Mouse (Mus musculus) heart, postnatal 10 days (tissue): ENCODE results near the gene Pla2g15. TPM values are rescaled to one million over a fixed set of nuclear protein-coding genes. Genes with fewer than 3 reads are reported as not detected.
"Not testable (repeated sequence)": the region's sequence is repeated elsewhere in the genome, so short reads cannot be mapped to it uniquely, and the experiment has no call there.

Source experiments
- DNase-seq, 2 experiments: peaks; one replicate each; pipeline ENCODE4 v3.0.0; 2021
- intact Hi-C: fragments of 180-260 bp; cut with DNase I; formaldehyde crosslinking; loops from one replicate; pipeline ENCODE4 v1.15.1; 2025
- total RNA-seq, 2 experiments: library from RNA; stranded (reverse); gene quantifications; 2 replicates each; pipeline ENCODE4 v1.2.3; 2021

The Pla2g15 gene
- total RNA-seq, 2 experiments from 2014 or later, result 6.9 to 8.0 TPM

DNA sequence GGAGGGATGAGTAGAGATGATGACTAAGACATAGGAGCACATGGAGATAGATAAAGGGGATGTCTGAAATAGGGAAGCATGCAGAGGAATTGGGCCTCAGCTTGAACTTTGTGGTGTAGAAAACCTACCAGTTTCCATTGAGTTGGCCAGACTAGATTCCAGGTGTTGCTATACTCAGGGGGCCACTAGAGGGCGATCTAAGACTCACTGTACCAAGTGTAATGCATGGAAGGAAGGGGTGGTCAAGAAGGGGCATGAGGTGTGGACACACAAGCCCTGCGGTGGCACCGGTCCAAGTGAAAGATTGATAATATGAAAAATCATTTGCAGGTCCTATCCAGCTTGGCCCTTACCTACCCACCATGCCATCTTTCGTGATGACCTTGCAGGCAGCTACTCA is 15.3 kb downstream of the Pla2g15 start:
- DNase-seq, result peak; percentile 71 to 83
- intact Hi-C loops, result loop anchor here (2.0 kb wide), 1 partner anchor 25 kb away; no protein-coding TSS in a partner anchor

DNA sequence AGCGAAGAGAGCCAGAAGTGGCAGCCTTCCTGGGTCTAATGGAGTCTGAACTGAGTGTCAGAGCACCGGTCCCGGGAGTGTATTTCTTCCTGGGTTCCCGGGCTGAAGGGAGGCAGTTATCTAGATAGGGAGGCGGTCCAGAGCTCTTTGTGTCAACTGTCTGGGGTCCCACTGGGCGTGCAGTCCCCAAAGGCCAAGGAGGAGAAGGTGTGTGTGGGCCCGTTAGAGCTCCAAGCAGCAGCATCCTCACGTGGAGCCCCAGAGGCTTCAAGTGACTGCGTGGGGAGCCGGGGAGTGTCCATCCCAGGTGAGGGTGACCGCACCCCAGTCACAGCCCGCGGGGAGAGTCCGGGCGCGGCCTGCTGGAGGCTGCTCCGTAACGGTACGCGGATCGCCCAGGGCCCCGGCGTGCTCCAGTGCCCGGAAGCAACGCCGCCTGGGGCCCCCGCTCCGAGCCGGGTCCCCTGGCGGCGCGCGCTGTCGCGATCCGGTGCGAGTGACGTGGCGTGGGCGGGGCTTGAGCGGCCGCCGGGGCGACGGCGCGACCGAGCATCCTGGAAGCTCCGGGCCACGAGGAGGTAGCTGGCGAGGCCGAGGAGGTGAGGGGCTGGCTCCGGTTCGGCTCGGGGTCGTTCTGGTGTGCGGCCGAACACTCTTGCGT is 18.3 kb downstream of the Pla2g15 start, which contains the start of gene Slc7a6:
TSS of gene Slc7a6 (plus strand) at position 502 of the 661 bp plus-strand sequence.
- peak; percentile 88 to 89 for DNase-seq
- intact Hi-C loops, result loop anchor here (1.0 to 2.0 kb wide), 2 partner anchors 25 to 30 kb away; no protein-coding TSS in a partner anchor

DNA sequence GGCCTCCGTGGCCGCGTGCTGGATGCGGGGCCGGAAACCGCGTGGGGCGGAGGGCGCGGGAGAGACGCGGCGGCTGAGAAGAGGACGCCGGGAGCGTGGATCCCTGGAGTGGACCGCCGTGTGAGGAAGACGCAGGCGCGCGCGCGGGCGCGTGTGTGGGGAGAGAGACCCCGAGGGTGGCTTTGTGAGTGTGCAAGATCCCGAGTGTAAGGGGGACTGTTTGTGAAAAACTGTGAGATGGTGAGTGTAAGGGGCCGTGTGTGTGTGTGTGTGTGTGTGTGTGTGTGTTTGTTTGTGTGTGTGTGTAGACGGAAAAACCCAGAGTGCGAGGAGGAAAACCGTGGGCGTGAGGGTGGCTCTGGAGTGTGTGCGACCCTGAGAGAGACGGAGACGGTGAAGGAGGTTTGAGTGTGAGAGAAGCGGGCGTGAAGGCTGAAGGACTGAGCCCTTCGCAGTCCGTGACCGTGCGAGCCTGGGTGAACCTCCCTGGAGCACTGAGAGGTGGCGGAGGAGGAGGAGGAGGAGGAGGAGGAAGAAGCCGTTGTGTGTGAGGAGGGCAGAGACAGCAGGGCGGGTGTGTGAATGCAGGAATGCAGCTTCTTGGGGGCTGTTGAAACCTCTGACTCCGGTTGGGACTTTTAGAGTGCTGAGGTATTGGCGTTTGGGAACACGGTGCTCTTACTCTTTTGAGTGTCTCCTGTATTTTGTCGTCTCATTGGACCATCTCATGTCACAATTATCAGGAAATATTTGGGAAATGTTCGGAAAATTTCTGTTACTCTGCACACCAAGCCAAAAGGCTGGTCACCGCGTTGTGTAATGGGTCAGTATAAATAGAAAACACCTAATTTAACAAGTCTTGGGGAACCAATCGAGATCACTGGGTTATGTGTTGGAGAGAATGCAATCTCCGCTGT is 19.1 kb downstream of the Pla2g15 start:
- intact Hi-C loops, result loop anchor here (2.0 kb wide), 1 partner anchor 30 kb away; no protein-coding TSS in a partner anchor
- peak in 1 of 2 experiments; percentile 56 for DNase-seq

DNA sequence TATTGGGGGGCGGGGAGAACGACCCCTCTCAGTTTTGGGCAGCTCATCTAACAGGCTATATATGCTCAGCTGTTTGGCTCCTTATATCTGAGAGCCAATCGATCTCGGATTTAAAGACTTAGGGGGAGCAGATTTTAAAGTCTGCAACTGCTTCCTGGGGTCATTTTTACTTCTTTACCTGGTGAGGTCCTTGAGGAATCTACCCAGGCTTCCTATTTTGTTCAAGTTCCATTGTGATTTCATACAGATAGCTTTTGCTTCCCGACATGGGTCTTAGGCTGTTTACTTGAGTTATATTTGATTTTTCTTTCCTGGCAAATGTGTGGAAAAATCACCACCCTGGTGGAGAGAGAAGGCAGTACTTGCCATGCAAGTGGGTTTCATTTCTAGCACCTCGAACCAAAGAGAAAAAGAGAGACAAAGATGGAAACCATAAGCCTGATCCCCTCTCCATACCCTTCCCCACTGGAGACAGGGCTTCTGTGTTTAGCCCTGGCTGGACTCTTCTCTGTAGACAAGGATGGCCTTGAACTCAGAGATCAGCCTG is 19.8 kb downstream of the Pla2g15 start:
- DNase-seq, result no peak
- intact Hi-C loops, result loop anchor here (2.0 kb wide), 1 partner anchor 29 kb away; no protein-coding TSS in a partner anchor

DNA sequence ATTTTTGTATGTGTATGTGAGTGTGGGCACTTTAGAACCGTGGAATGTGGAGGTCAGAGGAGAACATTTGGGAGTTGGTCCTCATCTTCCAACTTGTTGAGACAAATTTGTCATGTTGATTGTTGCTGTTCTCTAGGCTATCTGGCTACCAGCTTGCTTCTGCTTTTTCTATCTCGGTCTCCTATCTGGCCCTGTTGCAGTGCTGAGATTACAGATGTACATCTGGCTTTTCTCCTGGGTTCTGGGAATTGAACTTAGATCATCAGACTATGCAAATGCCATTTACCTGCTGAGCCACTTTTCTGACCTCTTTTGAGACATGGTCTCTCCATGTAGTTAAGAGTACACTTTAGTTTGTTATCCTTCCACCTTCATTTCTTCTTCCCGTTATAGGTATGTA is 23.4 kb downstream of the Pla2g15 start:
- intact Hi-C loops, result no loop called here
- no peak for DNase-seq

DNA sequence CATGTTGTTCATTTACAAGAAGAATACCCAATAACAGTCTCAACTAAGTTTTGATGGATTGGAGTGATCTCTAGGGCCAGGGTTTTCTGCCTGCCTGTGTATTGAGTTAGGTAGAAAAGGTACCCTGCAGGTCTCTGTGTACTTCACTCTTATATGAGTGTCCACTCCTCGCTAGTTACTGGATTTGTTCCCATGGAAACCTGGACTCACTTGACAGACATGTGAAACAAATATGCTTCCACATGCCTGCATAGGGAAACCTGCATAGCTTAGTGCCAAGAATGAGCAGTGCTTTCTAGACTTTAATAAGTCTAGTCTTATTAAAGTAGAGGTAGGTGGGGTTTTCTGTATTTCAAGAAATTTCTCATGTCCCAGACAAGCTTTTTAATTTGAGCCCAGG is 26.7 kb downstream of the Pla2g15 start:
- no peak for DNase-seq
- intact Hi-C loops, result no loop called here

DNA sequence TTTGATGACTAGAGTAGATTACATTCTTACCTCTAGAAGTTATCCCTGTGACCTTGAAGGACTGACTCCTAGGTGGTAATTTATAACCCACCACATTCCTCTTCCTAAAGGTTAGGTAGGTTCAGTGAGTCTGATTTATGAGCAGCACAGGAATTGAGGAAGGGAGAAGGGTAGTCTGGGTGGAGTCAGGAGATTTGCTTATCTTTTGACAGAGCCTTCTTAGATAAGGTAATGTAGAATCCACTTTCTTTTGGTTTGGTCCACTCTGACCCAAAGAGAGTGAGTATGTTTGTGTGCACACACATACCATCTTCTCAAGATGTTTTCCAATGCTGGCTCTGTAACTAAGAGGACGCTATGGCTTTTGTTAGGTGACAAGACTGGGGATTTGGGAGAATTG is 27.4 kb downstream of the Pla2g15 start:
- no peak for DNase-seq
- intact Hi-C loops, result no loop called here

DNA sequence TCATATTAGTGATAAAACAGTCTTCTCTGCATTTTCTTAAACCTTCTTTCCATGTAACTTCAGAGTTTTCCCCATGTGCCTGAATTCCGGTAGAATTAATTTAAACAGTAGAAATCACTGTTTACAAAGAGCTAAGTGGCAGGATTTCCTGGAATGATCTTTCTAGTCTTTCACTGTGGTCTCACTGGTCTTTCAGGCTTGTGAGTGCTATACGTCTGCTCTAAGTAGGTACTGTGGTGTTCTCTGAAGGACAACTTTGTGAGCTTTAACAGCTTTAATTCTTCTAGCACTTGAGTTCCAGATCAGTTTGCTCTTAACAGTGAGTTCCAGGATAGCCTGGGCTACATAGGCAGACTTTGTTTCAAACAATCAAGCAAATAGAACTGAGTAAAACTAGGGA is 28.2 kb downstream of the Pla2g15 start:
- intact Hi-C loops, result no loop called here

DNA sequence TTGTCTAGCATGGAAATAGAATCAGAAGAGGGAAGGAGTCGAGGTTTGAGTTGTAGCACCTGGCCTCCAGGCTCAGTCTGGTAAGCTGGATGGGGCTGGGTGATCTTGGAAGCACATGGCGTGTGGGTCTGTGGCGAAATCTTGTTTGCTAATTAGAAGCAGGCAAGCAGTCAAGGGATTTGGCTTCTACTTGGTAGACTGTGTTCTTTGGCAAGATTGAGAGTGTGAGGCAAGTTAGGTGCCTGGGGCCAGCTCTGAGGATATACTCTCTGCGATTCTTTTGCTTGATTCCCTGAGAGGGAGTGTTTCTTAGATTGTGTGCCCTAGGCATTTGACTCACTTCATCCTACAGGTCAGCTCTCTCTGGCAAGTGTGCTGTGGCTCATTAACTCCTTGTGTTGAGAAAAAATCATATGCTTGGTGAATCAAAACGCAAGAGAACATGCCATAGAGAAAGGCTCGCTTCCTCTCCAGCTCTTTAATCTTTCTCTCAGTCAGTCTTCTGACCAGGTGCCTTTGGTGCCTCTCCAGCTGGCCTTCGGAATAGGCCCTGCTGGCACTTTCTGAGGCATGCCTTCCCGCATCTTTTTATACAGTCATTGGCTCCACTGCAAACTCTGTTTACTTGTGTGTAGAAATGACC is 35.5 kb downstream of the Pla2g15 start:
- DNase-seq, result peak; percentile 52 to 56
- intact Hi-C loops, result no loop called here

More for the DNA sequence above, 28.2 kb downstream of the Pla2g15 start:
- no peak for DNase-seq

DNA sequence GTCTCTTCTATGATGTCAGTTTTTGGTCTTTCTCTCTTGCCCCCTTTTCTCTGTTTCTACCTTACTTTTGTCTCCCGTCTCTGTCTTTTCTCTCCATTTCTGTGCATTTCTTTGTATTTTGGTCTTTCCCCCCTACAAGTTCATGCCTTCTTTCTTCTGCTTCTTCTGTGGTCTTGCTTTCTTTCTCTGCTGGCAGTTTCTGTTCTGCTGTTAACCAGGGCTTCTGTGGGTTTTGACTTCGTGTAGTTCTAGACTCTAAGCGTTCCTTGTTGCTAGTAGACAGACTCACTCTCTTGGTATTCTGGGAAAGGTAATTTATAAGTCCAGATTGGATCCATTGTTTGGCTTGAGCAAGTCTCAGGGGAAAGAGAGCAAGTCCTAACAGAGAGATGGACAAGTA is 36.2 kb downstream of the Pla2g15 start:
- intact Hi-C loops, result no loop called here
- DNase-seq, result no peak

DNA sequence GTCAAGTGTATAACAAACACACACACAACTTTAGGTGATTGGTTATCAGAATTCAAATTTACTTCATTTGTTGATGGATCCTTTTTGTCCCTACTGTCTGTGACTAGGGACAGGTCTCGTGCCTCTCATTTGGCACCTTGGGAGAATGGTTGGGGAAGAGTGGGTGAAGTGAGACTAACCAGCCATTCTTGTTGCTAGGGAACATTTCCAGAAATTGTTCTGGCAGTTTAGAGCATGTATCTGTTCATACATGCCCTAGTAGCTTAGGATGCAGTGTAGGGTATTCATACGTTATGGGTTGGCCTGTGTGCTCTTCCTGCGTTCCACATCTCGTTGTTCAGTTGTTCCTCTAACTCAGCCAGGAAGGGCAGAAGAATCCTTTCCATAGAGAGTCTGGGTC is 39.0 kb downstream of the Pla2g15 start:
- DNase-seq, result no peak
- intact Hi-C loops, result no loop called here

DNA sequence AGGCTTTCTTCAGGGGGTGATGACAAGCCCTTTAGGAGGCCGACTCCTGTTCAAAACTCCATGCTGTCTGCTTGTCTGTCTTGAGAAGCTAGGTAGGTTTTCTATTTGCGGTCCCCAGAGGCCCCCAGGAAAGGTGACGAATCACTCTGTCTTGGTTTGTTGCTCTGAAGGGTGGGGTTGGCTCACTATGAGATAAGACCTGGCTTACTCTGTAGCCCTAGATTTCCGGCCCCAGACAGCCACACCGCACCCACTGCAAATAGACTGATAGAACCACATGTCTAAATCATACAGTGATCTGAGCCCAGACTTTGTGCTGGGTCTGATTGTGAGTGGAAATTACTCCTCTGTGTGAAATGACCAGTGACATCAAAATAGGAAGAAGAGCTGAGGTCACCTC is 41.4 kb downstream of the Pla2g15 start:
- no peak for DNase-seq
- intact Hi-C loops, result no loop called here

DNA sequence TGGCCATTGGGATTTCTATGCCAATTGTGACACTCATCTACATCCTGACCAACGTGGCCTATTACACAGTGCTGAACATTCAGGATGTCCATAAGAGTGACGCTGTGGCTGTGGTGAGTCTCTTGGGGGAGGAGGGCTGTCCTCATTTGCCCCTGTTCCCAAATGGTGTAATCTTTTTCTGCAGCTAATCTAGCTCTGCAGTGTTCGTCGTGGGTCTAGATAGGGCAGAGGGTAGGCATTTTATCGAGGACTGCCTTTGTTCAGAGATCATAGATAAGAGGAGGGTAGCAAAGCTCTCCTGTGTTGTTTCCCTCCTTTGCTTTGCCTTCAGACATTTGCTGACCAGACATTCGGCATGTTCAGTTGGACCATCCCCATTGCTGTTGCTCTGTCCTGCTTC is 43.0 kb downstream of the Pla2g15 start:
- no peak for DNase-seq
- intact Hi-C loops, result loop anchor here (1.0 kb wide), 1 partner anchor 25 kb away; the partner anchor contains the start of gene Slc7a6

DNA sequence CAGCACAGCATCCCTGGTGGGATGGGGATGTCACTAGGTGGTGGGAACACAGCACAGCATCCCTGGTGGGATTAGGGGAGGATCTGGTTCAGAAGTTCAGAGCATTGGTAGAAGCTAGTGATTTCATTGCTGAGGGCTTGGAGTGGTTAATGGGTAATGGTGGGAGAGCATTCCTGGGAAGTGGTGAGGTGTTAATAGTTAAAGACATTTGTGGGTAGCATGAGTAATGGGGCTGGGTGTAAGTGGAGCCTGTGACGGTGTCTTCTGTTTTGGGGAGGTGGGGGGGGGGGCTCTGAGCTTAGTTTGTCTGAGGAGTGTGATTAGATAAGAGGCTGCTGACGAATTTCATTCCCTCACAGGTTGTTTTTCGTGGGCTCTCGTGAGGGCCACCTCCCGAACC is 43.9 kb downstream of the Pla2g15 start:
- intact Hi-C loops, result no loop called here
- no peak for DNase-seq

DNA sequence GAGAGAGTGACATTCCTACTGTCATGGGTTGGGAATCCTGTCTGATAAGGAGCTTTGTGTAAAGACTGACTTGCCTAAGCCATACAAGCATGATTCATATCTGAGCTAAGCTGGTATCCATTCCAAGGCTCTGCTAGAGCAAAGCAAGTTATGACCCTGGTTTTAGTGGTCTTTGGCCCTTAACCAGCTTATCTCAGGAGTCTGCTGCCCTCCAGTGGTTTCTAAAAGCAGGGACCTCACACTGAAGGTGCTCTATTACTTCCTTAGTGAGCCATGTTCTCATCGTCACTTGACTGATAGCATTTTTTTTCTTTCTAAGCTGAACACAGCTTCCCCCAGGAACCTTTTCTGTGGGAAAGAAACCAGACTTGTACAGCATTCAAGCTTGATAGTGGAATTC is 48.5 kb downstream of the Pla2g15 start:
- DNase-seq, result peak; percentile 54 to 58
- intact Hi-C loops, result loop anchor here (1.0 to 2.0 kb wide), 2 partner anchors 30 to 58 kb away; partner anchors contain the start of gene Slc7a6

DNA sequence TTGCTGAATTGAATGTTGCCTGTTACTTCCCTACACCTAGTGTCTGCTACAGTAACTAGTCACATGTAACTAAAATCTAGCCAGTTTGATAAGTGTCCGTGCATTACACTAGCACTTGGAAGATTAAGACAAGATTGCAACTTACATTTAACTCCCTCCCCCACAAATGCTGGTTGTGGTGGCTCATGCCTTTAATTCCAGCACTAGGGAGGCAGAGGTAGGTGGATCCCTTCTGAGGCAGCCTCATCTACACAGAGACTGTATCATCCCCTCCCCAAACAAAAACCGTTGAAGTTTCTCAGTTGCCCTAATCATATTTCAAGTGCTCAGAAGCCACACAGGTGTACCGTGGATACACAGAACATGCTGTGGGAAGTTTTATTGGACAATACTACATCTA is 49.4 kb downstream of the Pla2g15 start:
- not testable (repeated sequence) for DNase-seq
- intact Hi-C loops, result loop anchor here (2.0 kb wide), 1 partner anchor 31 kb away; the partner anchor contains the start of gene Slc7a6

DNA sequence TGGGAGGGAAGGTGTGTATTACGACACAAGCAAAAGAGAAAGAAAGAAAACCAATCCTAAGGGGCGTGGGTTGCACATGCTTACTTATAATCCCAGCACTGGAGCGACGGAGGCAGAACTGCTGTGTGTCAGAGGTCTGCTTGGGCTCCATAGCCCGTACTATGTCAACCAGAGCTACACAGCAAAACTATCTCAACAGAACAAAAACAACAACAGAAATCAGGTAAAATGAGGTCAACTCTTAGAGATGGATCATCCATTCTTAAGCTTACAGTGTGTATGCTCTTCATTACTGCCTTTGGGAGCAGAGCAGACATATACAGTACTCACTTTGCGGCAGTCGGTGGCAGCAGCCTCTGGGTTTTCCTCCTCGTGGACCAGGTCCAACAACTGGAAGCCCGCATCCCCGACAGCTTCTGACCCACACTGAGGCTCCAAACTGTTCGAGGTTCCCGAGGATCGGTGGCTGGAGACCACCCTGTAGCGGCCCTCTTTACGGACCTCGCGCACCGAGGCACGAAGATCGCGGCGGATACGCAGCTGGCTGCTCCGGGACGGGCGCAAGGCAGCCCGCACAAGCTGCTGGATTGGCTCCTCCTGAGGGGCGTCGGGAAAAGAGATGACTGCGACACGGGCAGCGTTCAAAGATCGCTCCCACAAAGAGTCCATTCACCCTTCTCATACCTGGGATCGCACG is 60.0 kb downstream of the Pla2g15 start:
- intact Hi-C loops, result loop anchor here (5.0 kb wide), 1 partner anchor 192 kb away; no protein-coding TSS in a partner anchor
- peak in 1 of 2 experiments; percentile 64 for DNase-seq

DNA sequence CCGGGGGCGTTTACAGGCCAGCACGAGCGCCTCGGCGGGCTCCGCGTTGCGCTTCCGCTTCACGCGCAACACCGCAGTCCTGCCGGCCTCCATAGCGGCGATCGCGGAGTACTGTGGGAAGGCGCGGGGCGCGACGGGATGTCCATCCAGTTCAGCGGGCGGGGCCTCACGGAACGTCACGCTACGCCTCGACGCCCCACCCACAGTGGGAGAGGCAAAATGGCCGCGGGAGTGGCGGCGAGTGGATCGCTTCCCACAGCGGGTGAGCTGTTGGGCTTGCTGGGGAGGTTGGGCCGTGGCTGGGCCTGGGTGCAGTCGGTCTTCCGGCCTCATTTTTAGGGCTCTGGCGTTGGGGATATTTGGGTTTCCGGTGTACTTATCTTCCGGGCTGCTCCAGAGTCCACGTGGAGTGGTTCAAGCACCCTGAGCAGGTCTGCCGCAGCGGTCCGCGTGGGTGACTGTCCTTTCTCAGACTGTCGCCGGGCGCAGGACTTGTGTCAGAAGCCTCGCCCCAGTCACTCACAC is 60.7 kb downstream of the Pla2g15 start, which contains the start of the genes Slc7a6os and Prmt7:
TSS of gene Slc7a6os (minus strand) at position 115 of the 525 bp plus-strand sequence.
TSS of gene Prmt7 (plus strand) at position 116 of the 525 bp plus-strand sequence.
- intact Hi-C loops, result loop anchor here (5.0 kb wide), 1 partner anchor 191 kb away; no protein-coding TSS in a partner anchor
- DNase-seq, result peak; percentile 96 to 97

DNA sequence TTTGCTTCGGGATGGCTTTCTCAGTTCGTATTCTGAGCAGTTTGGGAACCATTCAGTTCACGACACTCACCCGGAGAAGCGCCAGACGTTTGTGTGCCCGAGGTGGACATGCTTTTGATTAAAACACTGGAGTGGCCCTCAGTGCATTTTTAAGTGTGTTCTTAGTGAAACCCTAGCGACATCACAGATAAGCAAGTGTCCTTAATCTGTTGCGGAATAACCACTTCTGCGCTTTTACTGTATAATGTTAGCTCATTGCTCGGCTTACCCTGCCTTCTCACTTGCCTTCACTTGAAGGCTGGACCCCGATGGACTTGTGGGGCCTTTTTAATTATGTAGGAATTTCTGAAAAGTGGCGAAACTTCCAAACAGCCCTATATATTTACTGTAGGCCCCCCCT is 61.2 kb downstream of the Pla2g15 start:
- intact Hi-C loops, result loop anchor here (5.0 kb wide), 1 partner anchor 191 kb away; no protein-coding TSS in a partner anchor
- no peak for DNase-seq
